Comparison of ENCODE assay signal across 37 mouse cellular contexts in genomic region chr2:25230581-25230980, GRCm38 (mm10). TPM values are rescaled to one million over a fixed set of nuclear protein-coding genes. Genes with fewer than 3 reads are reported as not detected.
"Had no signal": no experiment of that assay in that cellular context is flagged by ENCODE, and none has a peak within 500 bp of the region (broad histone marks: within the 10 kb centered on the region; RNA-seq: fewer than 3 reads in every experiment).

No protein-coding gene starts in this region.

- H3K9ac ChIP-seq: heart, embryonic 12.5 days; hindbrain, embryonic 13.5 days; hindbrain, embryonic 15.5 days; intestine, embryonic 15.5 days; limb, embryonic 15.5 days; liver, embryonic 12.5 days; liver, embryonic 14.5 days had no signal

- DNase-seq: gastrocnemius, postnatal 14 days; gastrocnemius, postnatal 36 days; heart, adult 18-20 months; heart, postnatal 10 days; heart, postnatal 36 days; kidney, adult 18-20 months; kidney, adult 8-10 months; kidney, postnatal 10 days; kidney, postnatal 4 days; left cerebral cortex, postnatal 4 days had no signal

- ATAC-seq: hindbrain, postnatal 0 days; intestine, embryonic 15.5 days; intestine, postnatal 0 days; liver, embryonic 12.5 days had no signal

- H3K27ac ChIP-seq: heart, embryonic 10.5 days; hindbrain, embryonic 13.5 days; hindbrain, embryonic 15.5 days; hindbrain, postnatal 0 days; intestine, embryonic 15.5 days; layer of hippocampus, adult 2 months; left cerebral cortex, adult 2 months; limb, embryonic 13.5 days; limb, embryonic 15.5 days; liver, embryonic 12.5 days; liver, embryonic 14.5 days had no signal

- H3K9me3 ChIP-seq: heart, embryonic 10.5 days; heart, embryonic 12.5 days; hindbrain, embryonic 13.5 days; hindbrain, embryonic 15.5 days; intestine, embryonic 15.5 days; limb, embryonic 13.5 days; limb, embryonic 15.5 days; liver, embryonic 12.5 days had no signal

- H3K36me3 ChIP-seq: heart, embryonic 10.5 days; heart, embryonic 12.5 days; hindbrain, embryonic 13.5 days; hindbrain, embryonic 15.5 days; intestine, embryonic 15.5 days; limb, embryonic 13.5 days; limb, embryonic 15.5 days; liver, embryonic 12.5 days had no signal

- H3K4me3 ChIP-seq: heart, embryonic 10.5 days; heart, embryonic 12.5 days; hindbrain, embryonic 13.5 days; hindbrain, embryonic 15.5 days; intestine, embryonic 15.5 days; layer of hippocampus, adult 2 months; left cerebral cortex, adult 2 months; limb, embryonic 13.5 days; limb, embryonic 15.5 days; liver, embryonic 12.5 days had no signal

- H3K27me3 ChIP-seq: hindbrain, embryonic 15.5 days had no signal

RNA-seq across cellular contexts. Expression of gene Slc34a3, which starts 3.6 kb away (rescaled TPM):
- total RNA-seq: gastrocnemius, adult 18-20 months; gastrocnemius, adult 8-10 months; gastrocnemius, postnatal 14 days; gastrocnemius, postnatal 36 days; heart, adult 18-20 months; heart, adult 8-10 months; heart, postnatal 10 days; heart, postnatal 36 days; hematopoietic stem cell, adult 5-6 weeks; hindbrain, postnatal 0 days; layer of hippocampus, adult 2 months; layer of hippocampus, postnatal 10 days; layer of hippocampus, postnatal 25 days; left cerebral cortex, adult 2 months; left cerebral cortex, postnatal 25 days; left cerebral cortex, postnatal 4 days; liver, adult 2 months had no signal
- polyA plus RNA-seq: gonadal fat pad, adult 2 months; heart, embryonic 10.5 days; heart, embryonic 12.5 days; heart, embryonic 14.5 days; heart, embryonic 16.5 days; hindbrain, embryonic 11.5 days; hindbrain, embryonic 13.5 days; hindbrain, embryonic 15.5 days; hindbrain, postnatal 0 days; limb, embryonic 11.5 days; limb, embryonic 13.5 days; limb, embryonic 15.5 days; liver, adult 2 months; liver, embryonic 12.5 days had no signal

RNA-seq across cellular contexts. Expression of gene Rnf224, which starts 6.0 kb away (rescaled TPM):
- total RNA-seq: gastrocnemius, adult 18-20 months; gastrocnemius, adult 8-10 months; gastrocnemius, postnatal 14 days; gastrocnemius, postnatal 36 days; heart, adult 18-20 months; heart, adult 8-10 months; heart, postnatal 10 days; heart, postnatal 36 days; hematopoietic stem cell, adult 5-6 weeks; hindbrain, postnatal 0 days; layer of hippocampus, adult 2 months; layer of hippocampus, postnatal 10 days; layer of hippocampus, postnatal 25 days; left cerebral cortex, adult 2 months; left cerebral cortex, postnatal 25 days; left cerebral cortex, postnatal 4 days; liver, adult 2 months had no signal
- polyA plus RNA-seq: heart, embryonic 12.5 days; heart, embryonic 14.5 days; heart, embryonic 16.5 days; hindbrain, embryonic 11.5 days; hindbrain, embryonic 13.5 days; hindbrain, embryonic 15.5 days; hindbrain, postnatal 0 days; limb, embryonic 11.5 days; limb, embryonic 13.5 days; liver, adult 2 months; liver, embryonic 14.5 days had no signal

RNA-seq across cellular contexts. Expression of gene Rnf208, which starts 11.5 kb away (rescaled TPM):
- total RNA-seq: hematopoietic stem cell, adult 5-6 weeks; liver, adult 2 months had no signal

RNA-seq across cellular contexts. Expression of gene Cysrt1, which starts 11.7 kb away (rescaled TPM):
- total RNA-seq: gastrocnemius, adult 18-20 months; gastrocnemius, adult 8-10 months; gastrocnemius, postnatal 14 days; gastrocnemius, postnatal 36 days; heart, adult 18-20 months; heart, adult 8-10 months; heart, postnatal 10 days; heart, postnatal 36 days; hematopoietic stem cell, adult 5-6 weeks; hindbrain, postnatal 0 days; layer of hippocampus, adult 2 months; layer of hippocampus, postnatal 10 days; left cerebral cortex, adult 2 months; left cerebral cortex, postnatal 25 days; left cerebral cortex, postnatal 4 days; liver, adult 2 months had no signal
- polyA plus RNA-seq: heart, embryonic 10.5 days; heart, embryonic 12.5 days; heart, embryonic 14.5 days; heart, embryonic 16.5 days; hindbrain, embryonic 11.5 days; kidney, embryonic 14.5 days; limb, embryonic 11.5 days; limb, embryonic 13.5 days; liver, adult 2 months; liver, embryonic 12.5 days; liver, embryonic 14.5 days had no signal
